Mouse (Mus musculus): ENCODE data around the gene Siah3. TPM values are rescaled to one million over a fixed set of nuclear protein-coding genes. Genes with fewer than 3 reads are reported as not detected.

Gene Siah3
- polyA plus RNA-seq (2015; fragmentation: Nextera tagmentation; extraction: Ambion mirVana) = not detected in 2 replicates

DNA sequence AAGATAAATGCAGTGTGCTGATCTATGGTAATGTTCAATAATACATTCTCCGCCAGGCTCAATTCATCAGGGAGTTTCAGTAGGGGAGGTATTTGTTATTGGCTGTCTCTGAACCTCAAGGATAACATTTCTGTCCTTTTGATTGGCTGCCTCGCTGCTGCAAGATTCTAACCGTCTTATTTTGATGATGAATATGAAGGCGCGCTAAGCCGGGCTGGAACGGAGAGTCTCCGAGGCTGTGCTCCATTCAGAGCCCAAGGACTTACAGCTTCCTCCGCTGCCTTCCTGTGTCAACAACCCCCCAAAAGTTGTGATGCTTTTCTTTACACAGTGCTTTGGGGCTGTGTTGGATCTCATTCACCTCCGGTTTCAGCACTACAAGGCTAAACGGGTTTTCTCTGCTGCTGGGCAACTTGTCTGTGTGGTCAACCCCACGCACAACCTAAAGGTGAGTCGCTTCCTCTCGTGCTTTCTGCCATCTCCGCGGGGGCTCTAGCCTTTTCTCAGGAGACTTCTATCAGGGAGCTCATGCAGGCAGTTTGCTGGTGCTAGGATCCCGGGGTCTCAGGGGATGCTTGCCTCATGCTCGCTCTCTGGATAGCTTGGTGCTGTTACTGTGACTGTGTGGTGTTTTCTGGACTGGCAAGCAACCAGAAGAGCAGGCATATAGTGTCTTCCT lies at the start of gene Siah3:
Gene Siah3, plus strand, starts transcription at position 240 of the 679 bp plus-strand sequence.
- DNase-seq (ENCODE audit: low spot score) = peak; percentile 4

DNA sequence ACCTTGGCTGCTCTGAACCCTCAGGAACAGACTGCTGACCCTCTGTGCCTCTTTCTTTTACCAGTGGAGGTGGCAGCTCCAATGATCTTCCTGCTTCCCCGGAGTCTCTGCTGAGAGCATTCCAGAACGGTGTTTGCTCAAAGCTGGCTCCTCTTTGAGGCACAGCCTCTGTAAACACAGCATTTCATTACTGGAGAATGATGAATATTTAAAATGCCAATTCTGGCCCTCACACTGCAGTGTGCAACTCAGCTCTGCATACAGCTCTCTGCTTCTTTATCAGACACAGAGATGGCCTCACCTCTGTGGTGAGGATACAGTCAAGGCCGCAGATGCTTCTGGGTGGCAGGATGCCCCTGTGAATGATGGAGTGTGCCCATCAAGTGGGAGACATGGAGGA lies 46.0 kb upstream of the Siah3 start:
- no peak for DNase-seq (ENCODE audit: low spot score)

DNA sequence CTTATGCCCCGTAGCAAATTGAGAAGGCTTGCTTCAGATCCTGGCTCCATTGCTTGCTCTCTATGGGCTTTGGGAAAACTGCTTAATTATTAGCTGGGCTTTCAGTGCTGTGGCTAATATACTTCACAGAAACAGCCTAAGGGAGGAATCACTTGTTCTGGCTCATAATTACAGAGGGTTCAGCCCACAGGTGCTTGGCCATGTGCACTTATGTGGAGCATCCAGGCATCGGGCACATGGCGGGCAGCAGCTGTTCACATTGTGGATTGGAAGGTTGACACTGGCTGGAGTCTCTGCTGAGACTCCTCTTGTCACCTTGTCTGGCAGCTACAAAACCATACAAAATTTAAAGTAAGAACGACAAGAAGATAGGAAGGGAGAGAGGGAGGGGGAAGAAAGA lies 45.4 kb upstream of the Siah3 start:
- no peak for DNase-seq (ENCODE audit: low spot score)

DNA sequence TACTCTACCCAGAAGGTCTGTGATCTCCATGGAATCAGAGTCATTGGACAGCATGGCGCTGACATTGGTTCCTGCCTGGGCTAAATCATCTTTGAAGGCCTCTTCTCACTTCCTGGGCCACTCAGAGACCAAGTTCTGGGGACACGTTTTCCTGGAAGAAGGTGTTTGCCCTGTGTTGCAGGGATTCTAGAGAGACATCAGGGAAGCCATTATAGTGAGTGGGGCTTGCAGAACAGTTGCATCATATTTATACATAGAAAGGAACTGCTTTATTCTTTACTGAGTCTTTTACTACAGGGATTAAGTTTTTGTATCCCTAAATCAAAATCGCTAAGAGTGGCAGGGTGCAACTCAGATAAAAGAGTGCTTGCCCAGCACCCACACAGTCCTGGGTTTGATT lies 37.1 kb upstream of the Siah3 start:
- DNase-seq (ENCODE audit: low spot score) = no peak

- DNase-seq (ENCODE audit: low spot score) = no peak
Observed at GRCm38 (mm10) chr14:75419876-75420275, 35.9 kb upstream of the Siah3 start.

DNA sequence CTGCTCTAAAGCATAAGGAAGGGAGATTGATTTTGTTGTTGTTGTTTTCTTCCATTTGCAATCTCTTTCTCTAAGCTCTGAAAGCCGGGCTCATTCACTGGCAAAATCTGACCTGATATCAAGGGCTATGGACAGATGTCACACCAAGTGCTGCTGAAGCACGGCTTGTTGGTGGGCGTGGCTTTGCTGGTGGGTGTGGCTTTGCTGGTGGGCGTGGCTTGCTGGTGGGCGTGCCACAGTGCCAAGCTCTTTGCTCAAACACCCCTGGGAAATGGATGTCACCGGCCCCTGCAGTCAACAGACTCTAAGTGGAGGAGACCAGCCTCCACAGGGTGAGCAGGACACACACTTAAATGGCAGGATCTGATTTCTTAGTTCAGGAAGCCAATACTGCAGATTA lies 35.0 kb upstream of the Siah3 start:
- DNase-seq (ENCODE audit: low spot score) = no peak

GRCm38 (mm10) chr14:75431173-75431786 lies 24.5 kb upstream of the Siah3 start:
- DNase-seq (ENCODE audit: low spot score) = no peak

- DNase-seq (ENCODE audit: low spot score) = no peak
Observed at GRCm38 (mm10) chr14:75432850-75433249, 22.9 kb upstream of the Siah3 start.

GRCm38 (mm10) chr14:75434576-75434975 lies 21.2 kb upstream of the Siah3 start:
- DNase-seq (ENCODE audit: low spot score) = no peak

- DNase-seq (ENCODE audit: low spot score) = peak; percentile 16
Observed at GRCm38 (mm10) chr14:75444486-75445105, 11.2 kb upstream of the Siah3 start.

DNA sequence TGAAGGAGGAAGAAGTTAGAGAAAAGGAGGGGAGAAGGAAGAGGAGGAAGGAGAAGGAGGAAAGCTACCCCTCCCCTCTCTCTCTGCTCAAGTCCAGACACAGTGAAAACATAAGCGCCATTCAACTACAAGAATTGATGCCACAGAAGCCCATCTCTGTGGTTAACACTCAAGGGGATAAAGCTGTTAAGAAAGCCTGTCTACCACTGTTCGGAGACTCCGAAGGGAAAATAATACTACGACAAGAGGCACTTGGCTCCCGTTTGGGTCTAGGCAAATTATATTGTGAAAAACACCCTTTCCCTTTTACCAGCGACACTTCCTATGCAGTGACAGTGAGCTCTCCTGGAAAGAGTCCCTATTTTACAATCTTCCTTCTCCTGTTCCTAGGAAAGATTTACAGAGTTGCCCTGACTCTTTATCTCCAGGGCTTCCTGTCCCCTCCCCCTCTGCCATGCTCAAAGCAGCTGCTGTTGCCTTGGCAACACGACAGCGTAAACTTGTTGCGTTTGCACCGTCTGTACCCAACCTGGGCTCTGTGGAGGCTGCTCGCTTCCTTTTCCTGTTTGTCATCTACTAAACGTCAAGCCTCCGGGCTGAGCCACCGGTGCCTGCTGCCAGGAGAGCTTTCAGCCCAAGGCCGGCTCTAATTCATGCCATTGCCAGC lies 10.4 kb upstream of the Siah3 start:
- peak; percentile 96 for DNase-seq (ENCODE audit: low spot score)

DNA sequence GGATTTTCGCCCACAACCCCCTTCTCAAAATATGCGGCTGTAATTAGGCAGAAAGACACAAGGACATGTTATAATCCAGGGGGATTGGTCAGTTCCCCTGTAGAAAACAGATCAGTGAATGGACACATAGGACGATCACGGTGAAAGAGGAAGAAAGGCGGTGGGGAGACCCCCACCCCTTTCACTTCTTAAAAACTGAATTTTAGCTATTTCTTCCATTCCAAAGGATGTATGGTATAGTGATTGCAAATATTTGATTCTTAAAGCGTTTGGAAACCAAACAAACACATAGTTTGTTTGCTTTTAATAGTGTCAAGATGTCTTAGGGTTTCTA lies 9.9 kb upstream of the Siah3 start:
- DNase-seq (ENCODE audit: low spot score) = no peak

DNA sequence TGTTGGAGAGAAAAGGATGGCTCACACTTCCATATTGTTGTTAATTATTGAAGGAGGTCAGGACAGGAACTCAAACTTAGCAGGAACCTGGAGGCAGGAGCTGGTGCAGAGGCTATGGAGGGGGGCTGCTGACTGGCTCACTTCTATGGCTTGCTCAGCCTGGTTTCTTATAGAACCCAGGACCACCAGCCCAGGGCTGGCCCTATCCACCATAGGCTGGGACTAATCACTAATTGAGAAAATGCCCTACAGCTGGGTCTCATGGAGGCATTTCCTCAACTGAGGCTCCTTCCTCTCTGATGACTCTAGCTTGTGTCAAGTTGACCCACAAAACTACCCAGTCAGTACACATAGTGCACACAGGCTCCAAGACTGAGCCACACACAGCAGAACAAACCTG lies 9.5 kb upstream of the Siah3 start:
- peak; percentile 7 for DNase-seq (ENCODE audit: low spot score)

GRCm38 (mm10) chr14:75453906-75454305 lies 1.9 kb upstream of the Siah3 start:
- no peak for DNase-seq (ENCODE audit: low spot score)

- no peak for DNase-seq (ENCODE audit: low spot score)
Observed at GRCm38 (mm10) chr14:75454716-75455115, 1.1 kb upstream of the Siah3 start.

GRCm38 (mm10) chr14:75455361-75455742 lies 430 bp upstream of the Siah3 start:
- DNase-seq (ENCODE audit: low spot score) = no peak

DNA sequence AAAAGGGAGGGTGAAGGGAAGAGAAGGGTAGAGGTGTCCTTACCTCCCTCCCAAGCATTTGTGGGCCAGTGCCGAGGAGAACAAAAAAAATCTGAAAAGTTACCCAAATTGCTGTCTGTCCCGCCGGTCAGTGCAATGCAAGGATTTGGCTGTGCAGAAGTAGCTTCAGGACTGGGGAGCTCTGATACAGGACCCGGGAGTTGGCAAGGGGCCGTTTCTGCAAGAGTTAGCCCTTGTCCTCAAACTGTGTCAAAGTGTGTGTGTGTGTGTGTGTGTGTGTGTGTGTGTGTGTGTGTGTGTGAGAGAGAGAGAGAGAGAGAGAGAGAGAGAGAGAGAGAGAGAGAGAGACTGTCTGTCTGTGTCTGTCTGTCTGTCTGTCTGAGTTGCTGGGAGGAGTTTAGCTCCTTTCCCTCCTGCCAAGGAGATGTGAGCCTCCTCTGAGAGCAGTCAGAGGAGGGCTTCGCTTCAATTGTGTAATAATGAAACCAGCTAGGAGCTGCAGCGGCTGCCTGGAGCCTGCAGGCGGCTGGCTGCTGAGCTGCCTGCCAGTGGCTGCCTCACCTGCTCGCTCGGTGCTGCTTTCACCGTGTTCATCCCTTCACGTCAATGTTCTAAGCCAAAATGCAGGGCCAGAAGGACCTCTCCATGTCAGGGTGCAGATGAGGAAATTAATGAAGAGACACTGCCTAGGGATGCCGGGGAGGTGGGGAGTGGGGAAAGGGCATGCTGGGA lies 873 bp downstream of the Siah3 start:
- DNase-seq (ENCODE audit: low spot score) = peak; percentile 30

DNA sequence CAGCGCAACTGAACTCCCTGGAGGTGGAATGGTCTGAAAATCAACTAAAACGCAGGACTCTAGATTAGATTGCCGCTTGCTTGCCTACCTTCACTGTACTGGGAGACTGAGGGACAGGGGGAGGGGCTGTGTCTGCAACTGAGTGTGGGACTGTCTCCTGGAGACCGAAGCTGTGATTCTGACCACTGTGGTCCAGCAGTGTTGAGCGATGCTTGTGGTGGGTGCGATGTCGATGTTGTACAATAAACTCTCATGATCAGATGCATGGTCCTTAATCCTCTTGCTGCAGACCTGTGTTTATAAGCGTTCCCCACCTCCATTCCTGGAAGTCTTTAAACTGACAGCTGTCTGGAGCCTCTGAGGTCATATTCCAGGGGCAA lies 1.4 kb downstream of the Siah3 start:
- no peak for DNase-seq (ENCODE audit: low spot score)

DNA sequence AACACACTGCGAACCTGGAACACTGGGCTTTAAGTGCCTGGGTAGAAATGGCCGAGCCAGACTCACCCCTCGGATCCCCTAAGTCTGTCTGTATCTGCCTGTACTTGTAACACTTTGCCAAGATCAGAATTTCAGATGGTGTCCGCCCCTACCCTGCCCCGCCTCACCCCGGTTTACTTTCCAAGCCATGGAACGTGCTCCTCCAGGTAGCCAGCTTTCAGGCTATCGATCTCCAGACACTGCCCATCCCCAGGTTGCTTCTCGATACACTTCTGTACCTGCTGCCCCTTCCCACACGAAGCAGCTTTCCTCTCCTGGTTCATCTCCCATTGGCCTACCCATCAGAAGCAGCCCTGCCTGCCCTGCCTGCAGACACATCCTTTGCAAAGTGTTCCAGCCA lies 3.6 kb downstream of the Siah3 start:
- no peak for DNase-seq (ENCODE audit: low spot score)

DNA sequence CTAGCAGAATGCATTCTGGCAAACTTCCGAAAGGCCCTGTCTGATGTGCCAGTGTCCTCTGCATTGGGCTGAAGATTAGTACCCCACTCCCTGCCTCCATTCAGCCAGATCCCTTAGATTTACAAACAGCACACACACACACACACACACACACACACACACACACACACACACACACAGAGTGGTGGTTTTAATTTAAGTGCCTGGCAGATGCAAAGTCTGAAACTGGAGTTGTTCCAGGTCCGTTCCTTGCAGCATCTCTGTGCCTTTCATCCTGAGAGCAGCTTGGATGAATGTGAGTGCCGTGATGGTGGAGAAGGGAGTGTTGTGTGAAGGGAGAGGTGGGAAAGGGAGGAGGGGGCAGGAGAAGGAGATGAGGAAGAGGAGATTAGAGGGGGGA lies 4.2 kb downstream of the Siah3 start:
- DNase-seq (ENCODE audit: low spot score) = no peak

- DNase-seq (ENCODE audit: low spot score) = no peak
Observed at GRCm38 (mm10) chr14:75460436-75460835, 4.7 kb downstream of the Siah3 start.

- DNase-seq (ENCODE audit: low spot score) = no peak
Observed at GRCm38 (mm10) chr14:75461770-75462169, 6.0 kb downstream of the Siah3 start.

Data from thymus, postnatal 0 days (tissue).